ENCODE assay signal across 8 mouse cellular contexts in the genomic region with DNA sequence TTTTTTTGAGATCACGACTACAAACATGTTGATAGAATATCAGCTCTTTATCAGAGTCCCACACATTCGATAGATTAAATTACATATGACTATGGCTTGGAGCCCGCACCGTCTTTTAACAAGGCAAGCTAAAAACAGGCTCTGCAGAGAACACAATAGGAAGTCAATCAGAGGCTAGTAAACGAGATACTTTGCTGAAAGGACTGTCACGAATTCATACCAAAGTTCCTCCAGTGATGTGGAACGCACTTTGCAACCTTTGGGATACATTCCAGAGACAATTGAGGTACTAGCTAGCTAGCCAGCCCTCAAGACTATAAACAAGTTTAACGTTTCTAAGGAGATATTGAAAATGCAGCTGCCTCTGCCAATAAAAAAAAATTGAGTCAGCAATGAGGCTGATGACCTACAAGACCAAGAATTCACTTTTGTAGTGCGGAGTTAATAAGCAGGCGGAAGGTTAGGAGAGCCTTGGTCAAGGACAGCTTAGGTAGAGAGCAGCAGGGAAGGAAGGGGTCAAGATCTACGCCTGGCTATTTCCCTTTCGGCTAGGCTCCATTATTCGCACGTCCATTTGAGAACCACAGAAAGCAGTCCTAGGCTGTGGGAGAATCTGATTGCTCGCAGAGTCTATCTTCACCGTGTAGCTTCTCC. TPM values are rescaled to one million over a fixed set of nuclear protein-coding genes. Genes with fewer than 3 reads are reported as not detected.
DNase-seq lines count a peak whose midpoint lies in the region; ATAC-seq and TF ChIP-seq lines count a peak whose summit lies in the region.

No protein-coding gene starts in this region.

- TF ChIP-seq EP300 in heart, adult 2 months (IDR thresholded peaks at IDR 0.05; ENCODE audit: insufficient read depth, low read depth, low read length) = no peak

- no peak for ATAC-seq in forebrain, postnatal 0 days
- ATAC-seq in neural tube, embryonic 14.5 days (ENCODE audit: low read depth) = no peak

- H3K79me2 ChIP-seq in heart, adult 2 months (replicated peaks; ENCODE audit: control insufficient read depth, insufficient read depth, low read length) = peaks cover 1% of the 10 kb centered on the region; the same call in 1 of the 2 replicates

- no peaks in the 10 kb centered on the region for H3K9me3 ChIP-seq in forebrain, postnatal 0 days (ENCODE audit: low read length)
- no peaks in the 10 kb centered on the region for H3K9me3 ChIP-seq in neural tube, embryonic 14.5 days (ENCODE audit: control insufficient read depth, low read length)

- intact Hi-C loops in heart, adult 2 months (cut with DNase I) = loop anchor here (1.0 to 10.0 kb wide), 6 partner anchors 96 to 512 kb away; partner anchors contain the start of gene Nck1

- 0% methylated on average over 16 of the region's 16 CpGs for WGBS in heart, adult 2 months
- WGBS in forebrain, postnatal 0 days = 1% methylated on average over 16 of the region's 16 CpGs
- 1% methylated on average over 16 of the region's 16 CpGs for WGBS in large intestine, adult 2 months
- WGBS in neural tube, embryonic 14.5 days = 1% methylated on average over 16 of the region's 16 CpGs

- H3K4me2 ChIP-seq in forebrain, postnatal 0 days (ENCODE audit: low read depth) = peak overlapping the region; percentile 50
- H3K4me2 ChIP-seq in neural tube, embryonic 14.5 days (ENCODE audit: low read depth, low read length) = peak overlapping the region; percentile 78

- peaks cover 3% of the 10 kb centered on the region for H3K36me3 ChIP-seq in heart, adult 2 months (ENCODE audit: control insufficient read depth, insufficient read depth, low read length)
- no peaks in the 10 kb centered on the region for H3K36me3 ChIP-seq in forebrain, postnatal 0 days (ENCODE audit: insufficient read depth)
- no peaks in the 10 kb centered on the region for H3K36me3 ChIP-seq in neural tube, embryonic 14.5 days (ENCODE audit: control insufficient read depth, insufficient read depth, low read length)

- DNase-seq in heart, adult 2 months = no peak
- DNase-seq in heart, adult 8-10 months (ENCODE audit: low spot score) = no peak
- DNase-seq in thymus, postnatal 4 days = peak; percentile 11
- no peak for DNase-seq in thymus, adult 18-20 months
- no peak for DNase-seq in forebrain, postnatal 0 days
- peak; percentile 51 for DNase-seq in large intestine, adult 2 months (ENCODE audit: low read depth, low spot score)
- no peak for DNase-seq in adrenal gland, adult 2 months

- H3K27ac ChIP-seq in heart, adult 2 months = peak overlapping the region; percentile 97
- H3K27ac ChIP-seq in forebrain, postnatal 0 days (ENCODE audit: low read depth, low read length) = peak overlapping the region; percentile 99
- peak overlapping the region; percentile 99 for H3K27ac ChIP-seq in neural tube, embryonic 14.5 days (ENCODE audit: low read depth, low read length)

- no peaks in the 10 kb centered on the region for H3K27me3 ChIP-seq in heart, adult 2 months (ENCODE audit: control insufficient read depth, insufficient read depth, low read length)
- H3K27me3 ChIP-seq in forebrain, postnatal 0 days (ENCODE audit: insufficient read depth, low read length) = no peaks in the 10 kb centered on the region
- no peaks in the 10 kb centered on the region for H3K27me3 ChIP-seq in neural tube, embryonic 14.5 days (ENCODE audit: control insufficient read depth, insufficient read depth, low read length)

- H3K4me3 ChIP-seq in heart, adult 2 months = peak overlapping the region; percentile 63
- H3K4me3 ChIP-seq in forebrain, postnatal 0 days (ENCODE audit: low read depth, low read length) = peak overlapping the region; percentile 87
- H3K4me3 ChIP-seq in neural tube, embryonic 14.5 days (ENCODE audit: low read depth, low read length) = peak overlapping the region; percentile 79

- peak overlapping the region; percentile 74 for H3K9ac ChIP-seq in heart, adult 2 months (ENCODE audit: low read depth, low read length)
- H3K9ac ChIP-seq in forebrain, postnatal 0 days = peak overlapping the region; percentile 92
- H3K9ac ChIP-seq in neural tube, embryonic 14.5 days (replicated peaks; ENCODE audit: low read depth, low read length) = peak overlapping the region; percentile 53

- peaks cover 3% of the 10 kb centered on the region for H3K4me1 ChIP-seq in heart, adult 2 months (ENCODE audit: control insufficient read depth, insufficient read depth, low read length)
- H3K4me1 ChIP-seq in forebrain, postnatal 0 days (ENCODE audit: insufficient read depth) = no peaks in the 10 kb centered on the region
- peaks cover 19% of the 10 kb centered on the region for H3K4me1 ChIP-seq in neural tube, embryonic 14.5 days (ENCODE audit: control insufficient read depth, insufficient read depth, low read length)

- no peak for TF ChIP-seq POLR2A in heart, adult 2 months (IDR thresholded peaks at IDR 0.05; ENCODE audit: insufficient read depth, low read depth, low read length)

- no peak for TF ChIP-seq CTCF in heart, adult 2 months (IDR thresholded peaks at IDR 0.05)
- TF ChIP-seq CTCF in forebrain, postnatal 0 days (IDR thresholded peaks at IDR 0.05; ENCODE audit: low read depth) = no peak

RNA-seq across cellular contexts. Expression of gene Stag1, which starts 44.7 kb away (rescaled TPM):
- total RNA-seq in heart, adult 2 months (2021) = 10 to 100 TPM; 27.8 TPM
- 4.1 and 8.1 TPM in 2 replicates for polyA plus RNA-seq in heart, adult 2 months (2012; rRNA removed)
- total RNA-seq in heart, adult 8-10 months (2022) = 10 to 100 TPM; 20.8 to 31.7 (median 27.6) TPM
- 51.1 and 65.1 TPM in 2 replicates for total RNA-seq in forebrain, postnatal 0 days (2014; rRNA removed)
- polyA plus RNA-seq in forebrain, postnatal 0 days (2015; fragmentation: Nextera tagmentation; extraction: Ambion mirVana) = 22.4 and 22.9 TPM in 2 replicates
- 3.3 and 3.4 TPM in 2 replicates for polyA plus RNA-seq in large intestine, adult 2 months (2012; rRNA removed)
- 40.9 and 48.2 TPM in 2 replicates for polyA plus RNA-seq in neural tube, embryonic 14.5 days (2014; fragmentation: Nextera tagmentation; extraction: Ambion mirVana)
- total RNA-seq in adrenal gland, adult 2 months (2021) = 10 to 100 TPM; 29.1 to 37.7 TPM
- polyA plus RNA-seq in adrenal gland, adult 2 months (2012; rRNA removed) = 1.7 and 2.7 TPM in 2 replicates

Comparison
In these comparisons a context has a peak if more than half of its experiments do, and no peak if none do; other contexts are left out.
1. DNase-seq: peak in thymus, postnatal 4 days (single experiment) and large intestine, adult 2 months (single experiment); none in heart, adult 2 months (0 of 2), heart, adult 8-10 months (single experiment), thymus, adult 18-20 months (0 of 2), forebrain, postnatal 0 days (single experiment) and adrenal gland, adult 2 months (single experiment).
2. Peak in every context shown above with its lines, with median percentiles within 50 percentile points of each other: H3K27ac ChIP-seq, H3K4me3 ChIP-seq and H3K9ac ChIP-seq.